Mouse (Mus musculus): Measurements from ENCODE around the gene Slc35b4. TPM values are rescaled to one million over a fixed set of nuclear protein-coding genes. Genes with fewer than 3 reads are reported as not detected.

Slc35b4 gene
- polyA plus RNA-seq, 2 experiments, result 37.3 to 47.7 TPM

DNA sequence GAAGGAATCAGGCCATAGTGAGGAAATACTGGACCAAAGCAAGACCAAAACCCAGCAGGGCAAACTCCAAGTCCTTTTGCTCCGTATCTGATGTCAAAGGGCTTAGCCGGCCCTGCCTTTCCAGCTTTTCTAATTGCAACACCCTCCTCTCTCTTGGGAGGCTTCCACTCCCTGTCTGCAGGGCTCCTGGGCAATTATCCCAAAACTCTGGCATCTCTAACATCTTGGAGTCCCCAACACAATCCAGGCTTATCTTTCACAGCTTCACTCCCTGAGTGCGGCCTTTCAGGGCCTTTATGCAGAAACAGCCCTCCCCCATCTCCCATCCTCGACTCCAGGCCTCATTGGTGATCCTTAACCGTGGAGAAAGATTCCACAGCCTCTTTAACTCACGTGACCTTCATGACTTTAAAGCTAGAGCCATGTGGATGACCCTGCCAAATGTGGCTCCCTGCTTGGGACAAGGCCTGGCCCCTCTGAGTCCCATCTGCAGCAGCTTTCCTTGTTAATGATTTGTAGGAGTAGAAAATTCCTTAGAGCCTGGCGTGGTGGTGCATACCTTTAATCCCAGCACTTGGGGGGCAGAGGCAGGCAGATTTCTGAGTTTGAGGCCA, 11.2 kb upstream of the Slc35b4 start:
- no peak overlapping the region for H3K4me2 ChIP-seq (replicated peaks; ENCODE audit: low read depth, low read length, severe bottlenecking)
- DNase-seq (ENCODE audit: low spot score) (no peak), ATAC-seq (ENCODE audit: low FRiP score, low read depth) (no peak)
- 66% methylated on average over 7 of the region's 7 CpGs for WGBS
- no peaks in the 10 kb centered on the region for H3K9me3 ChIP-seq (ENCODE audit: control insufficient read depth, low read length)
- no peak overlapping the region for H3K9ac ChIP-seq (ENCODE audit: low read depth, low read length, severe bottlenecking)
- no peaks in the 10 kb centered on the region for H3K4me1 ChIP-seq (ENCODE audit: control insufficient read depth, insufficient read depth, low read length)
- no peak for TF ChIP-seq POLR2A (IDR thresholded peaks at IDR 0.05; ENCODE audit: borderline replicate concordance, extremely low read depth, insufficient read depth, insufficient read length)
- H3K4me3 ChIP-seq (replicated peaks; ENCODE audit: low read length), result no peak overlapping the region
- H3K36me3 ChIP-seq (ENCODE audit: control insufficient read depth, insufficient read depth, low read length), result no peaks in the 10 kb centered on the region
- H3K27me3 ChIP-seq (ENCODE audit: control insufficient read depth, insufficient read depth, low read length), result no peaks in the 10 kb centered on the region
- no peak overlapping the region for H3K27ac ChIP-seq (replicated peaks; ENCODE audit: low read depth, low read length)

DNA sequence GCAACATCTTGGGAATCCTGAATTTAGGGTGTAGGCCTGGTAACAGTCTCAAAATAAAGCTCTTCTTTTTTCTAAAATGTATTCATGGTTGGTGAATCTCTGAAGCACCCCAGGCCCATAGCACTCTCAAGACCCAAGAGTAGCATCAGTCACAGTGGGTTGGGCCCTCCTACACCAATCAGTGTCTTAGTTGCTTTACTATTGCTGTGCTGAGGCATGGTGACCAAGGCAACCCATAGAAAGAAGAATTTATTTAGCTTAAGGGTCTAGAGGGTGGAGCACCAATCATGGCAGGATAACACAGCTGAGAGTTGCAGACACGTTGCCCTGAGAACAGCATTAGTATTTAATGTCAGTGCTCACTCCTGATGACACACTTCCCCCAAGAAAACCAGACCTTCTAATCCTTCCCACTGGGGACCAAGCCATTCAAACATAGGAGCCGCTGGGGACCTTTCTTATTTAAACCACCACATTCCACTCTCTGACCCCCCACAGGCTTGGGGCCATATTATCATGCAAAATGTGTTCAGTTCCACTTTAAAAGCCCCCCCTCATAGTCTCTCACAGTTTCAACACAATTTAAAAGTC, 10.5 kb upstream of the Slc35b4 start:
- no peak for ATAC-seq (ENCODE audit: low FRiP score, low read depth)
- no peak overlapping the region for H3K27ac ChIP-seq (replicated peaks; ENCODE audit: low read depth, low read length)
- H3K9me3 ChIP-seq (ENCODE audit: control insufficient read depth, low read length), result no peaks in the 10 kb centered on the region
- WGBS, result 48% methylated on average over 2 of the region's 2 CpGs
- no peak overlapping the region for H3K4me3 ChIP-seq (replicated peaks; ENCODE audit: low read length)
- no peak overlapping the region for H3K4me2 ChIP-seq (replicated peaks; ENCODE audit: low read depth, low read length, severe bottlenecking)
- no peak overlapping the region for H3K9ac ChIP-seq (ENCODE audit: low read depth, low read length, severe bottlenecking)
- H3K27me3 ChIP-seq (ENCODE audit: control insufficient read depth, insufficient read depth, low read length), result no peaks in the 10 kb centered on the region
- H3K36me3 ChIP-seq (ENCODE audit: control insufficient read depth, insufficient read depth, low read length), result no peaks in the 10 kb centered on the region
- no peak for DNase-seq (ENCODE audit: low spot score)
- TF ChIP-seq POLR2A (IDR thresholded peaks at IDR 0.05; ENCODE audit: borderline replicate concordance, extremely low read depth, insufficient read depth, insufficient read length), result no peak
- no peaks in the 10 kb centered on the region for H3K4me1 ChIP-seq (ENCODE audit: control insufficient read depth, insufficient read depth, low read length)

GRCm38 (mm10) chr6:34183326-34183725, 6.4 kb upstream of the Slc35b4 start:
- no peak for DNase-seq (ENCODE audit: low spot score)
- H3K4me2 ChIP-seq (replicated peaks; ENCODE audit: low read depth, low read length, severe bottlenecking), result no peak overlapping the region
- no peak overlapping the region for H3K4me3 ChIP-seq (replicated peaks; ENCODE audit: low read length)
- H3K27ac ChIP-seq (replicated peaks; ENCODE audit: low read depth, low read length), result no peak overlapping the region
- no peak for ATAC-seq (ENCODE audit: low FRiP score, low read depth)
- H3K27me3 ChIP-seq (ENCODE audit: control insufficient read depth, insufficient read depth, low read length), result no peaks in the 10 kb centered on the region
- no peaks in the 10 kb centered on the region for H3K9me3 ChIP-seq (ENCODE audit: control insufficient read depth, low read length)
- H3K36me3 ChIP-seq (ENCODE audit: control insufficient read depth, insufficient read depth, low read length), result no peaks in the 10 kb centered on the region
- 79% methylated on average over 3 of the region's 3 CpGs for WGBS
- no peaks in the 10 kb centered on the region for H3K4me1 ChIP-seq (ENCODE audit: control insufficient read depth, insufficient read depth, low read length)
- H3K9ac ChIP-seq (ENCODE audit: low read depth, low read length, severe bottlenecking), result no peak overlapping the region
- no peak for TF ChIP-seq POLR2A (IDR thresholded peaks at IDR 0.05; ENCODE audit: borderline replicate concordance, extremely low read depth, insufficient read depth, insufficient read length)

DNA sequence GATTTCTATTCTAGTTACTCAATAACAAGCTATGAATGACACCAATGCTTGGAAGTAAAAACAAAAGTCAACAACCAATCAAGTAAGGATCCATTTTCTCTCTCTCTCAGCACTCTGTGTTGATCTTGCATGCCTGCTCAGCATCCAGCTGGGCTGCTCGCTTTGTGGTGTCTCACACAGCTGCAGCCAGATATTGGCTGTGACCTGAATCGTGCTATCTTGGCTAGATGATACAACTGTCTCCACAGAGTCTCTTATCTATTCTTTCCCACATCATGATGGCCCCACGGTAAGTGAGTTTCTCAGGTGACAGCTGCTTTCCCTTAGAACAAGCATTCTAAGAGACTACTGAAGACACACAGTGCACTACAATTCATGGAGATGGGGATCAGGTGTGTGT, 5.0 kb upstream of the Slc35b4 start:
- Histone ChIP-seq H3K9ac (ENCODE audit: low read depth, low read length, severe bottlenecking) (no peak overlapping the region), H3K4me3 (replicated peaks; ENCODE audit: low read length) (no peak overlapping the region), H3K4me1 (ENCODE audit: control insufficient read depth, insufficient read depth, low read length) (no peaks in the 10 kb centered on the region), H3K27me3 (ENCODE audit: control insufficient read depth, insufficient read depth, low read length) (no peaks in the 10 kb centered on the region), H3K36me3 (ENCODE audit: control insufficient read depth, insufficient read depth, low read length) (no peaks in the 10 kb centered on the region), H3K9me3 (ENCODE audit: control insufficient read depth, low read length) (no peaks in the 10 kb centered on the region), H3K4me2 (replicated peaks; ENCODE audit: low read depth, low read length, severe bottlenecking) (no peak overlapping the region), H3K27ac (replicated peaks; ENCODE audit: low read depth, low read length) (no peak overlapping the region)
- ATAC-seq (ENCODE audit: low FRiP score, low read depth), result no peak
- TF ChIP-seq POLR2A (IDR thresholded peaks at IDR 0.05; ENCODE audit: borderline replicate concordance, extremely low read depth, insufficient read depth, insufficient read length), result no peak
- WGBS, result 82% methylated on average over 3 of the region's 3 CpGs
- DNase-seq (ENCODE audit: low spot score), result no peak

DNA sequence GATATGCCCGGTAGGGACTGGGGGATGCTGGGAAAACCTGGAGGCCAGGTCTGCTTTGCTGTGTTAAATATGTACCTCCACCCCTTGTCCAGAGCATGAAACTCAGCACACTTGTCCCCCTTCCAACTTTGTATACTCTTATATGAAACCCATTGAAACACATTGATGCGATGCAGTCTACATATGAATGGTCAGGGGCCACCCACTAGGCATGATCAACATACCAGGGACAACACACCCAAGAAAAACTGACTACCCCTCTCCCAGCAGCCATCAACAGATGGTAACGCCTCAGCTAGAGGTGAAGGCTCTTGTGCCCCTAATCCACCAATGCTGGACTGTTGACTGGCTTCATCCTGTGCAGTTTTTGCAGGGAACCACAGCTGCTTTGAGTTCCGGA, 3.0 kb upstream of the Slc35b4 start:
- WGBS, result 67% methylated on average over 4 of the region's 4 CpGs
- no peaks in the 10 kb centered on the region for H3K36me3 ChIP-seq (ENCODE audit: control insufficient read depth, insufficient read depth, low read length)
- no peak overlapping the region for H3K4me3 ChIP-seq (replicated peaks; ENCODE audit: low read length)
- no peak for TF ChIP-seq POLR2A (IDR thresholded peaks at IDR 0.05; ENCODE audit: borderline replicate concordance, extremely low read depth, insufficient read depth, insufficient read length)
- no peak overlapping the region for H3K9ac ChIP-seq (ENCODE audit: low read depth, low read length, severe bottlenecking)
- H3K27ac ChIP-seq (replicated peaks; ENCODE audit: low read depth, low read length), result no peak overlapping the region
- no peak for DNase-seq (ENCODE audit: low spot score)
- H3K9me3 ChIP-seq (ENCODE audit: control insufficient read depth, low read length), result no peaks in the 10 kb centered on the region
- H3K4me1 ChIP-seq (ENCODE audit: control insufficient read depth, insufficient read depth, low read length), result peaks cover 7% of the 10 kb centered on the region
- no peak overlapping the region for H3K4me2 ChIP-seq (replicated peaks; ENCODE audit: low read depth, low read length, severe bottlenecking)
- H3K27me3 ChIP-seq (ENCODE audit: control insufficient read depth, insufficient read depth, low read length), result no peaks in the 10 kb centered on the region
- no peak for ATAC-seq (ENCODE audit: low FRiP score, low read depth)
